Mouse (Mus musculus): Measurements from ENCODE around the gene Flt1. TPM values are rescaled to one million over a fixed set of nuclear protein-coding genes. Genes with fewer than 3 reads are reported as not detected.

Gene Flt1
- total RNA-seq, 2 experiments from 2014 or later = 32.7 to 42.2 TPM

DNA sequence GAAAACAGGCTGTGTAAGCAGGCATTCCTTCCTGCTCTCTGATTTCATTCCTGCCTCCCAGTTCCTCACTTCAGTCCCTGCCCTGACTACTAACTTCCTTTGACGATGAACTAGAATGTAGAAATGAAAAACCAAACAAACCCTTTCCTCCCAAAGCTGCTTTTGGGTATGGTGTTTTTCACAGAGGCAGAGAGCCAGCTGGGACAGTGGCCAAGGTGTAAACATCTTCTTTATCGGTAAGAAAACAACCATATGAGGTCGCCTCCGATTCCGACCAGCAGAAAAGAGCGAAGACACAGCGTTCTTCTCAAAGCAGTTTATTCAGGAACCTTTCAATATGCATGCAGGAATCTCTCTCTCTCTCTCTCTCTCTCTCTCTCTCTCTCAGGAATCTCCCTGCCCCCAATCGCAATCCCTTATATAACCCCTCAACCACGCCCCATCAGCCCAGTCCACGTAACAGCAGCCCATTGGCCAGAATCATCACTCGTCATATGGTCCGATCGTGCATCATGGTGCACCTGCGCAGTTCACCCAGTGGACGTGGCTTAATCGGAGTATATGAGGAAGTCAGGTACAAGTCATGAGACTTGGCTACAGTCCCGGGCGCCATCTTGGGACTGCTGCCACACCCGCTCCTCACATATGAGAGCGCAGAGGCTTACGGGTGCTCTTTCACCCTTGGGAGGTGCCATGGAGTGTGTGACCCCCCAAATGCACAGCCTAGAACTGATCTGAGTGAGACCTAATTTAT lies 19.3 kb upstream of the Flt1 start:
- no peak overlapping the region for H3K4me3 ChIP-seq
- TF ChIP-seq CTCF (IDR thresholded peaks at IDR 0.05) = no peak
- no peak overlapping the region for H3K27ac ChIP-seq
- no peak for DNase-seq
- intact Hi-C loops (cut with DNase I) = no loop called here

DNA sequence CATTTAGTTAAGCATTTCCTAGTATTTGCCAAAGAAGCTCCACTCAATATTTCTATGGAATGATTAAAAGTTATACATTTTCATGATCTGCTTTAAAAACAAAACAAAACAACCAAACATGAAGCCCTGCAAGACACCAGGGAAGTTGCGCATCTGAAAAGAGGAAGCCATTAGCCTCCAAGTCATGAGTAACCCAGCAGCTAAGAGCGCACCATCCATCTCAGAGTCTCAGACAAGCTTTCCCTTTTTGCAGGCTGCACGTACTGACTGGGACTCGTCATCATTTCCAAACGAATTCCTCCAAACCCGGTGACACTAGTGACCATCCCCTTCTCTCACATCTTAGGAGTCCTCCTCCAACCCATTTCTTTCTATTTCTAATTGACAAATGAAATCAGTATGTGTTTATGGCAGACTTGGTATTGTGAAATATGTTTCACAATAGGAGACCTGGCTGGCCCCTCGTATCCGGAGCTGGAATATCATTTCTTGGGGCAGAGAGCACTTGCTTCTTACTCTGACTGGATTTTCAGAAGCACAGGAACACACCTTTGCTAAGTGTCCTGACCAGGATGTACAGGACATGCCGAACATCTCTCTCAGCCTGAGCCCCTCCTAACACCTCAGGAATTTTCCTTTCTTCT lies 16.8 kb upstream of the Flt1 start:
- intact Hi-C loops (cut with DNase I) = no loop called here
- no peak for DNase-seq
- no peak for TF ChIP-seq CTCF (IDR thresholded peaks at IDR 0.05)
- H3K4me3 ChIP-seq = no peak overlapping the region
- H3K27ac ChIP-seq = no peak overlapping the region

DNA sequence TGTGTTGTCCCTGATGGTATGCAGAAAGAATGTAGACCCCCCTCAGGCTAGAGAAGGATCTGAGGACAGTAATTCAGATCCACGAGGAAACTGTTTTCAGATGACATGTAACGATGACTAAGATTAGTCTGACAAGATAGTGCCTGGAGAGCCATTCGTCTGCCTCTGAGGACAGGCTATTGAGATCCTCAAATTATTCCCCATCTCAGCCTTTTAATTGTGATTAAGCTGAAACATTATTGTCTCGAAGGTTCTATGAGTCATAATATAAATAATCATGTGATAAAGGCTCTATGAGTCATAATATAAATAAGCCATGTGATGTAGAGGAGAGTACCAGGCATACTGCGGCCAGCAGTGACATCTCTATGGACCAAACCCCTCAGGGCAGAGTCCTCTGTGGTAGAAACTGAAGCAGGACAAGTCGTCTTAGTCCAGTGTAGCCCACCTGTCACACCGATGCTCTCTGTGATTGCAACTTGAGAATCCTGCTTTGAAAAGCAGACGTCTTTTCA lies 11.0 kb upstream of the Flt1 start:
- Histone ChIP-seq H3K27ac (no peak overlapping the region), H3K4me3 (no peak overlapping the region)
- intact Hi-C loops (cut with DNase I) = no loop called here
- TF ChIP-seq CTCF (IDR thresholded peaks at IDR 0.05) = no peak
- DNase-seq = no peak

DNA sequence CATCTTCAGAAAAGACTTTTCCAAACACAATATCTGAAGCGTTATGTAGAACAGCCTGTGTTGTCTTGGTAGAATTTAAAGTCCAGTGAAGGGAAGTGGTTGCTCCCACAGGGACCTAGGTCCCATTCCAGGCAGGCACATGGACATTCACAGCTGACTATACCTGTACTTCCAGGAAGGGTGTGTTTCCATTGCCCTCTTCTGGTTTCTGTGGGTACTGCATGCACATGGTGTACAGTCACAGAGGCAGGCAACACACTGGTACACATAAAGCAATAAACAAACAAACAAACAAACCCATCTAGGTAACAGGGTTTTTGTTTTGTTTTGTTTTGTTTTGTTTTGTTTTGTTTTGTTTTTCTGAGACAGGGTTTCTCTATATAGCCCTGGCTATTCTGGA lies 7.9 kb upstream of the Flt1 start:
- intact Hi-C loops (cut with DNase I) = loop anchor here (2.0 kb wide), 1 partner anchor 17 kb away; no protein-coding TSS in a partner anchor
- Histone ChIP-seq H3K4me3 (no peak overlapping the region), H3K27ac (no peak overlapping the region)
- peak; percentile 51 for TF ChIP-seq CTCF (IDR thresholded peaks at IDR 0.05)
- peak; percentile 22 for DNase-seq

DNA sequence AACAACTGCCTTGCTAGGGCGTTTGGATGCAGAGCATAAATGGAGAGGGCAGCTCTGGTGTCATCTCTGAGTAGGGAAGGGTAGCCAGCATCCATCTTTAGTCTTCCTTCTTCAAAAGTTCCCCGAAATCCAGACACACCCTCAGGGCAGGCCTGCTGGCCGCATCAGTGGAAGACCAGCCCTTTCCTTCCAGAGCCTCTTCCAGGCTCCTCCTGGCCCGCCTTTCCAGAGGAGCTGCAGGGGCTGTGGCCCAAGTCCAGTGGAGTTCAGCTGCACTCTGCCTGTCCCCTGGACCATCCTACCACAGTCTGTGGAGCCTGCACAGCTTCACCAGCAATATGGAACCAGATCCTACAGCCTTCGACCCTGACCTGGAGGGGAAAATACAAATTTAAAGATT lies 7.1 kb upstream of the Flt1 start:
- Histone ChIP-seq H3K4me3 (no peak overlapping the region), H3K27ac (no peak overlapping the region; the same call in 1 of the 2 replicates)
- DNase-seq = peak; percentile 35
- TF ChIP-seq CTCF (IDR thresholded peaks at IDR 0.05) = no peak
- intact Hi-C loops (cut with DNase I) = loop anchor here (2.0 kb wide), 1 partner anchor 18 kb away; no protein-coding TSS in a partner anchor

DNA sequence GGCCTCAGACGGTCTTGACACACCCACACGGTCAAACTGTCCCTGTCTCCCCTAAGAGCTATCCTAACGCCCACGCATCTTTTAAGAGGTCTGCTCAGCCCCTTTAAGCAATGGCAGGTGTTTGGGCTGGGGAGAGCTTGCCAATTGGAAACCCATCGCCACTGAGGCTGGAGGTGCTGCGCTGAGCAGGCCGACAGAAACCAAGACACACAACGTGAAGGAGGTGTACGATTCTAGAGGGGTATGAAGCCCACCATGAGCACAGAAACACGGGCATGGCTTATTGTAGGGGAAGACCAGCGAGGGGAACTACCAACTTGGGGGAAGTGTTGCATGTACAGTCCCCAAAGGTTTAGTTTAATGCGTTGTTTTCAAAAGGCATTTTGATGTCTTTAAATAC lies 1.7 kb upstream of the Flt1 start:
- Histone ChIP-seq H3K4me3 (no peak overlapping the region), H3K27ac (peak overlapping the region; percentile 88)
- TF ChIP-seq CTCF (IDR thresholded peaks at IDR 0.05) = no peak
- intact Hi-C loops (cut with DNase I) = loop anchor here (10.0 kb wide), 1 partner anchor 117 kb away; no protein-coding TSS in a partner anchor
- DNase-seq = no peak

DNA sequence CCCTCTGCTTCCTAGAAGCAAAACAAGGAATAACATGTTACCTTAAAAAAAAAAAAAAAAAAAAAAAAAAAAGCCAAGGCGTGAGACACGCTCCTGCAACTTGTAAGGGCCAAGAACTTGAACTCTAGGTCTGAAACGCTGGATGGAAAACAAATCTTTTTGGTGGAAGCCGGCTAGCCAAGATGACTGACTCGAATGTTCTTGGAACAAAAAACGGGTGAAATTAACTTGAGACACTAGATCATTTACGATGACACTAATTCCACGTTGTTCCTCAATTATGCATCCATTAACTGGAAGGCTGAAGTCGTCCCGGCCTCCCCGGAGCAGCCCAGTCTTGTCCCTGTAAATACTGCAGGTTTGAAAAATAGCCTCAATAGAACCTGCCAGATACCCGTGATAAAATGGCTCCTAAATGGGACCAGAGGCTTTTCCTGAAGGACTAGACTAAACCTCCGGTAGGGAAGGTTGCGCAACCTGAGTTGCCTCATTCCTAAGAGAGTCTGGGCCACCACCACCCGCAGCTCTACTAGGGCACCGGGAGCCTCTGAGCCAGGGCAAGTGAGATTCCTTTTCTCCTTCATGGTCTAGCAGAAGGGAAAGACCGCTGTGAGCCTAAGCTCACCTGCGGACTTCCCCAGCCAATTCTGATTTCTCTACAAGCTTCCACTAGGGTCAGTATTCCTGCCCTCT lies 1.0 kb upstream of the Flt1 start:
- Histone ChIP-seq H3K27ac (peak overlapping the region; percentile 88), H3K4me3 (peak overlapping the region; percentile 79)
- DNase-seq = peak; percentile 40
- intact Hi-C loops (cut with DNase I) = loop anchor here (10.0 kb wide), 1 partner anchor 118 kb away; no protein-coding TSS in a partner anchor
- TF ChIP-seq CTCF (IDR thresholded peaks at IDR 0.05) = no peak

DNA sequence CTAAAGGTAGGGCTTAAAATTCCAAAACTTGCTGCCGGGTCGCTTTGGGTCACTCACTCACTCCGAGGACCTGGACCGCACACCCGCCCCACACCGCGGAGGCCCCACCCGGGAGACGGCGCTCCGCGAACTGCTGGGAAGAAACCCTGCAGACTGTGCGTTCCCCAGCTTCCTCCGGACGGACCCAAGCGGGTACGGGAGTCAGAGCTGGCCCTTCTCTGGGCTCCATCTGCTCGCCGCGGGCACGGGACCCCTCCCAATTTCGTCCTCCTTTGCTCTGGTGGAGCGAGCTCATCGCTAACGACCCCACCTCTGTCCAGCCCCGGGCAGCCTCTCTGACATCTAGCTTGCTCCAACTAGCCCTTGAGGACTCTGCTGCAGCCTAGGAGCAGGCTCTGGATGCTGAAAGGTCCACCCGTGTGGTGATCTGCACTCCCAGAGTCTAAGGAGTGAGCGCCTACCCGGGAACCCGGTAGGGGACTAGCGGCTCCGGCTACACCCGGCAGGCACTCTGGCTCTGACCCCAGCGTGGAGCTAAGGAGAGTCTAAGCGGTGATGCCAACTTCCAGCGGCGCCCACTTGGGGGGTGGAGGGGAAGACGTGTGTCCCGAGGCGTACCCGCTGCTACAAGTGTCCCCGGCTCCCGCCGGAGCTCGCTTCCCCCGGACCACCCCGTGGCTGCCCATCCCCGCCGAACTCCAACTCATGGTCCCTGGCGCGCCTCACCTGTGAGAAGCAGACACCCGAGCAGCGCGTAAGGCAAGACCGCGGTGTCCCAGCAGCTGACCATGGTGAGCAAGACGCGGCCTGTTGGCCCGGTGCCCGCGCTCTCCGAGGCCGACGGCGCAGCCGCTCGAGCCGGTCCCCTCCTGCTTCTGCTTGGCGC lies 623 bp downstream of the Flt1 start:
- Histone ChIP-seq H3K4me3 (peak overlapping the region; percentile 79), H3K27ac (peak overlapping the region; percentile 88)
- no peak for TF ChIP-seq CTCF (IDR thresholded peaks at IDR 0.05)
- DNase-seq = peak; percentile 80
- intact Hi-C loops (cut with DNase I) = loop anchor here (10.0 kb wide), 1 partner anchor 120 kb away; no protein-coding TSS in a partner anchor

DNA sequence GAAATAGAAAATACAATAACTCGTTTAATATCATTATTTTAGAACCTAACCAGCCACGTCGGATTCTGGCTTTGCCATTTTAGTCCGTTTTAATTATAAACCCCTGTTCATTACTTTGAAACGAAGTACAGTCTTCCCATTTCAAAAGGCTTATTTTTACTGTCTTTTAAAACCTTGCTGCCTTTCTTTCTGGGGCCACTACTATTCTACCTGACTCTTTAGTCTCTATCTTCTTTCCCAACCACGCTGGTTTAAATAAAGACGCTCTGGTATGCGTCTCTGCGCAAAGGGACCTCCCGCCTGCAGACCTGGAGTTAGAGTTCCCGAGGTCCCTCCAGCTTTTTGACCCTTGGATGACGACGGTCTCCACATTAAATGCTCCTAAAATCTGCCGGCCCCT lies 1.4 kb downstream of the Flt1 start:
- Histone ChIP-seq H3K4me3 (peak overlapping the region; percentile 79), H3K27ac (peak overlapping the region; percentile 88)
- intact Hi-C loops (cut with DNase I) = loop anchor here (10.0 kb wide), 1 partner anchor 120 kb away; no protein-coding TSS in a partner anchor
- TF ChIP-seq CTCF (IDR thresholded peaks at IDR 0.05) = no peak
- DNase-seq = no peak

DNA sequence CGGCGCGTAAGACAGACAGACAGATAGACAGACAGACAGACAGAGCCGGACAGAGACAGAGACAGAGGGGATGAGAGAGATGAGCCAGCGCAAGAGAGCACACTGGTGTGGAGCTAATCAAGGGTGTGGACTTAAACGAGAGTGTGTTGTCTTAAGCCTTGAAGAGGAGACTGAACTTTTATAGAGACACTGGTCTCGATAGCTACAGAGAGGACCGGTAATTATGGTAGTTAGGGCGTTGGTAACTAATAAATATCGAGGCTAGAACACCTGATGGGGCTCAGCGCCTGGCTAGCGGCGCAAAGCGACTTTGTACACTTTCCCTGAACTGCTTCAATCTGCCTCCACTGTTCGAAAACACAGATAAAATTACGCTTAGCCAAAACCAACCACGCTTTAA lies 2.0 kb downstream of the Flt1 start:
- intact Hi-C loops (cut with DNase I) = loop anchor here (10.0 kb wide), 1 partner anchor 121 kb away; no protein-coding TSS in a partner anchor
- no peak for TF ChIP-seq CTCF (IDR thresholded peaks at IDR 0.05)
- peak overlapping the region; percentile 88 for H3K27ac ChIP-seq
- peak overlapping the region; percentile 79 for H3K4me3 ChIP-seq
- no peak for DNase-seq

DNA sequence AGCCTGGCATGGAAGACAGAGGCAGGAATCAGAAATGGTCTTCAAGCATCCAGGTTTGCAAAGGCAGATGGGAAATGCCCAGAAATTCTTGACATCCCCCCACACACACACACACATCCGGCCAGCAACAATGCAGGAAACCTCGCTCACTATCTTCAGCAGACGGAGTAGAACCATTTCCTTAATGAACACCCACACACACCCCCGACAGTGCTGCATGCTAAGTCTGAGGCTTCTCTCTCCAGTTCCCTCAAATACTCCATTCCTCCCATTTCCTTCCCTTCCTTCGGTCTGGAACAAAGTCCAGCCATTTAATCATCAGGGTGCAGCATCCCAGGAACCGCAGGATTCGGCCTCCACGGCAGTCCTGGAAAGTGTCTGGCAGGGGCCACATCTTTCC lies 4.4 kb downstream of the Flt1 start:
- intact Hi-C loops (cut with DNase I) = loop anchor here (10.0 kb wide), 1 partner anchor 123 kb away; no protein-coding TSS in a partner anchor
- TF ChIP-seq CTCF (IDR thresholded peaks at IDR 0.05) = no peak
- Histone ChIP-seq H3K27ac (peak overlapping the region; percentile 66), H3K4me3 (peak overlapping the region; percentile 79)
- DNase-seq = no peak

Measured in gastrocnemius, adult 2 months (tissue).